Mouse (Mus musculus) C2C12 (cell line): ENCODE data around the gene Kcnj15.

ENCODE experiments used
- CEBPB ChIP-seq: IDR thresholded peaks from one replicate; pipeline ENCODE4 v1.6.1; 2011; ENCODE audit warnings: low read depth, mild to moderate bottlenecking, control low read depth, moderate library complexity
- CTCF ChIP-seq: IDR thresholded peaks from one replicate; pipeline ENCODE4 v1.5.1; 2011; ENCODE audit not compliant: control insufficient read depth, insufficient read depth, insufficient read length
- MAX ChIP-seq: IDR thresholded peaks from one replicate; pipeline ENCODE4 v1.6.1; 2011; ENCODE audit warnings: mild to moderate bottlenecking, control low read depth
- MYOD1 ChIP-seq: IDR thresholded peaks from one replicate; pipeline ENCODE4 v1.6.1; 2011; ENCODE audit warnings: low read depth; ENCODE audit not compliant: control insufficient read depth, insufficient read length
- MYOG ChIP-seq: IDR thresholded peaks from one replicate; pipeline ENCODE4 v1.6.1; 2011; ENCODE audit not compliant: control insufficient read depth, insufficient read length; ENCODE audit errors: extremely low read depth
- USF1 ChIP-seq: IDR thresholded peaks from one replicate; pipeline ENCODE4 v1.6.1; 2011; ENCODE audit warnings: low read depth, mild to moderate bottlenecking, control low read depth, moderate library complexity

GRCm38 (mm10) chr16:95218783-95219182 lies 38.6 kb upstream of the Kcnj15 start:
- TF ChIP-seq CTCF (no peak), MAX (no peak), USF1 (no peak), MYOG (no peak), CEBPB (no peak), MYOD1 (no peak)
